Mouse (Mus musculus) left cerebral cortex, postnatal 25 days (tissue): Measurements from ENCODE around the gene Prss28. TPM values are rescaled to one million over a fixed set of nuclear protein-coding genes. Genes with fewer than 3 reads are reported as not detected.

Source experiments
- DNase-seq, 2 experiments: peaks; one replicate each; pipeline ENCODE4 v3.0.0; 2022; ENCODE audit warnings: low spot score in 2 of 2, mixed read lengths in 1 of 2
- intact Hi-C: fragments of 180-260 bp; cut with DNase I; formaldehyde crosslinking; loops from one replicate; pipeline ENCODE4 v1.15.1; 2025
- total RNA-seq, 2 experiments: library from RNA; stranded (reverse); gene quantifications; 2 replicates each; pipeline ENCODE4 v1.2.3; 2021

Gene Prss28
- total RNA-seq, 2 experiments from 2014 or later, result not detected

- DNase-seq, result peak; percentile 30 to 59
- intact Hi-C loops, result loop anchor here (1.0 to 2.0 kb wide), 2 partner anchors 29 to 136 kb away; no protein-coding TSS in a partner anchor
Observed at GRCm38 (mm10) chr17:25333943-25334342, 25.5 kb downstream of the Prss28 start.

GRCm38 (mm10) chr17:25338218-25338617 lies 29.8 kb downstream of the Prss28 start:
- no peak for DNase-seq
- intact Hi-C loops, result no loop called here

GRCm38 (mm10) chr17:25340003-25340402 lies 31.6 kb downstream of the Prss28 start:
- DNase-seq, result no peak
- intact Hi-C loops, result no loop called here

- intact Hi-C loops, result no loop called here
- no peak for DNase-seq
Observed at GRCm38 (mm10) chr17:25341490-25341889, 33.0 kb downstream of the Prss28 start.

GRCm38 (mm10) chr17:25345462-25345861 lies 37.0 kb downstream of the Prss28 start, which contains the start of gene Tpsab1:
Gene Tpsab1, minus strand, starts transcription at chr17:25345562.
- intact Hi-C loops, result no loop called here
- no peak for DNase-seq

- intact Hi-C loops, result no loop called here
- DNase-seq, result no peak
Observed at GRCm38 (mm10) chr17:25361291-25361690, 52.8 kb downstream of the Prss28 start.

Other genes starting within 250 kb of the Prss28 start
- 10 to 100 TPM; 10.5 to 11.8 TPM for gene Tmem204, start 225.1 kb upstream of the Prss28 start, total RNA-seq
- gene Telo2, start 192.7 kb upstream of the Prss28 start, total RNA-seq, result 10 to 100 TPM; 26.3 to 28.7 TPM
- gene Ptx4, start 187.9 kb upstream of the Prss28 start, total RNA-seq, result under 1 TPM; 0.46 to 0.76 TPM
- gene Clcn7, start 175.3 kb upstream of the Prss28 start, total RNA-seq, result 10 to 100 TPM; 51.4 to 52.3 TPM
- gene Ccdc154, start 146.2 kb upstream of the Prss28 start, total RNA-seq, result under 1 TPM; 0.14 TPM
- gene Gm38655, start 133.2 kb upstream of the Prss28 start, total RNA-seq, result not detected
- 10 to 100 TPM; 19.9 to 21.3 TPM for gene BC003965, start 124.1 kb upstream of the Prss28 start, total RNA-seq
- 10 to 100 TPM; 37.3 to 38.6 TPM for gene Unkl, start 120.2 kb upstream of the Prss28 start, total RNA-seq
- gene Gnptg, start 68.5 kb upstream of the Prss28 start, total RNA-seq, result 10 to 100 TPM; 71.3 to 79.8 TPM
- gene Tsr3, start 68.5 kb upstream of the Prss28 start, total RNA-seq, result 10 to 100 TPM; 24.6 to 25.4 TPM
- gene Baiap3, start 52.3 kb upstream of the Prss28 start, total RNA-seq, result 10 to 100 TPM; 17.9 to 28.6 TPM
- gene Ube2i, start 34.0 kb upstream of the Prss28 start, total RNA-seq, result 100 to 1,000 TPM; 209 to 215 TPM
- gene Prss34, start 10.3 kb upstream of the Prss28 start, total RNA-seq, result not detected
- not detected for gene Prss29, start 10.0 kb downstream of the Prss28 start, total RNA-seq
- gene Tpsab1, start 36.9 kb downstream of the Prss28 start, total RNA-seq, result not detected
- not detected for gene Tpsb2, start 57.7 kb downstream of the Prss28 start, total RNA-seq
- gene Tpsg1, start 60.6 kb downstream of the Prss28 start, total RNA-seq, result not detected
- 10 to 100 TPM; 39.0 to 39.5 TPM for gene Cacna1h, start 125.1 kb downstream of the Prss28 start, total RNA-seq
- 1 to 10 TPM; 1.9 to 2.9 TPM for gene Tekt4, start 146.0 kb downstream of the Prss28 start, total RNA-seq
- under 1 TPM in 1 of 2 experiments, not detected in 1; 0.60 TPM for gene Sstr5, start 188.6 kb downstream of the Prss28 start, total RNA-seq